In genomic region chr1:188164251-188164650, GRCm38 (mm10) we compare ENCODE assay signal across 23 mouse cellular contexts.
DNase-seq lines count a peak whose midpoint lies in the region; ATAC-seq lines count a peak whose summit lies in the region.
"Had no signal": no experiment of that assay in that cellular context is flagged by ENCODE, and none has a peak within 500 bp of the region (broad histone marks: within the 10 kb centered on the region; RNA-seq: fewer than 3 reads in every experiment).

No protein-coding gene starts in this region.

- ATAC-seq in heart, embryonic 12.5 days (ENCODE audit: insufficient number of reproducible peaks, low FRiP score), result peak; percentile 22; the same call in 1 of the 2 replicates
- ATAC-seq in megakaryocyte, adult 5-6 weeks (ENCODE audit: poor library complexity, severe bottlenecking), result no peak
- no peak for ATAC-seq in midbrain, embryonic 11.5 days (ENCODE audit: low FRiP score)
- ATAC-seq in midbrain, embryonic 13.5 days, result no peak
- no peak for ATAC-seq in erythroid progenitor cell, adult 5-6 weeks (replicated peaks; ENCODE audit: low FRiP score, poor library complexity, severe bottlenecking)
- ATAC-seq: activated CD4-positive, CD25-positive, alpha-beta regulatory T cell, adult 4 months; forebrain, embryonic 14.5 days; forebrain, embryonic 16.5 days; Patski had no signal

- no peak overlapping the region for H3K4me3 ChIP-seq in heart, embryonic 12.5 days
- no peak overlapping the region for H3K4me3 ChIP-seq in heart, embryonic 10.5 days
- peak overlapping the region; percentile 16 for H3K4me3 ChIP-seq in megakaryocyte, embryonic 14.5 days (replicated peaks)
- H3K4me3 ChIP-seq in midbrain, embryonic 11.5 days (ENCODE audit: low read depth, low read length), result no peak overlapping the region
- no peak overlapping the region for H3K4me3 ChIP-seq in midbrain, embryonic 13.5 days (replicated peaks)
- H3K4me3 ChIP-seq: embryonic facial prominence, embryonic 10.5 days; embryonic facial prominence, embryonic 12.5 days; forebrain, embryonic 10.5 days; forebrain, embryonic 12.5 days had no signal

- no peak overlapping the region for H3K27ac ChIP-seq in heart, embryonic 12.5 days (ENCODE audit: poor library complexity, severe bottlenecking)
- H3K27ac ChIP-seq in heart, embryonic 10.5 days, result no peak overlapping the region
- no peak overlapping the region for H3K27ac ChIP-seq in midbrain, embryonic 11.5 days (ENCODE audit: low read depth, low read length)
- H3K27ac ChIP-seq in midbrain, embryonic 13.5 days, result no peak overlapping the region
- H3K27ac ChIP-seq: embryonic facial prominence, embryonic 10.5 days; embryonic facial prominence, embryonic 12.5 days; forebrain, embryonic 10.5 days; forebrain, embryonic 12.5 days had no signal

- H3K4me1 ChIP-seq in heart, embryonic 12.5 days (replicated peaks), result peaks cover 31% of the 10 kb centered on the region
- H3K4me1 ChIP-seq in heart, embryonic 10.5 days, result peaks cover 23% of the 10 kb centered on the region
- H3K4me1 ChIP-seq in megakaryocyte, embryonic 14.5 days, result peaks cover 4% of the 10 kb centered on the region; the same call in 1 of the 2 replicates
- no peaks in the 10 kb centered on the region for H3K4me1 ChIP-seq in midbrain, embryonic 11.5 days (ENCODE audit: control insufficient read depth, insufficient read depth, low read length)
- peaks cover 5% of the 10 kb centered on the region; the same call in 1 of the 2 replicates for H3K4me1 ChIP-seq in midbrain, embryonic 13.5 days (replicated peaks)
- H3K4me1 ChIP-seq: embryonic facial prominence, embryonic 12.5 days; forebrain, embryonic 12.5 days had no signal

- 34% methylated on average over 6 of the region's 6 CpGs for WGBS in heart, embryonic 12.5 days
- WGBS in heart, embryonic 10.5 days, result 41% methylated on average over 6 of the region's 6 CpGs
- 63% methylated on average over 6 of the region's 6 CpGs for WGBS in midbrain, embryonic 11.5 days
- WGBS in midbrain, embryonic 13.5 days, result 57% methylated on average over 6 of the region's 6 CpGs

- no peaks in the 10 kb centered on the region for H3K36me3 ChIP-seq in heart, embryonic 12.5 days
- H3K36me3 ChIP-seq in heart, embryonic 10.5 days, result no peaks in the 10 kb centered on the region
- no peaks in the 10 kb centered on the region for H3K36me3 ChIP-seq in megakaryocyte, embryonic 14.5 days (replicated peaks; ENCODE audit: low read length)
- H3K36me3 ChIP-seq in midbrain, embryonic 11.5 days (ENCODE audit: control insufficient read depth, insufficient read depth, low read length), result no peaks in the 10 kb centered on the region
- H3K36me3 ChIP-seq in midbrain, embryonic 13.5 days, result no peaks in the 10 kb centered on the region
- H3K36me3 ChIP-seq: embryonic facial prominence, embryonic 10.5 days; embryonic facial prominence, embryonic 12.5 days; forebrain, embryonic 10.5 days; forebrain, embryonic 12.5 days had no signal

- H3K9ac ChIP-seq in heart, embryonic 12.5 days, result no peak overlapping the region
- H3K9ac ChIP-seq in midbrain, embryonic 11.5 days (ENCODE audit: low read length), result no peak overlapping the region
- no peak overlapping the region for H3K9ac ChIP-seq in midbrain, embryonic 13.5 days (replicated peaks)
- H3K9ac ChIP-seq: embryonic facial prominence, embryonic 12.5 days; forebrain, embryonic 12.5 days had no signal

- no peaks in the 10 kb centered on the region for H3K27me3 ChIP-seq in heart, embryonic 12.5 days (replicated peaks)
- no peaks in the 10 kb centered on the region for H3K27me3 ChIP-seq in heart, embryonic 10.5 days (ENCODE audit: insufficient read depth, poor library complexity, severe bottlenecking)
- H3K27me3 ChIP-seq in megakaryocyte, embryonic 14.5 days (replicated peaks), result peaks cover 3% of the 10 kb centered on the region
- no peaks in the 10 kb centered on the region for H3K27me3 ChIP-seq in midbrain, embryonic 11.5 days (ENCODE audit: control insufficient read depth, insufficient read depth, low read length)
- H3K27me3 ChIP-seq in midbrain, embryonic 13.5 days, result no peaks in the 10 kb centered on the region
- H3K27me3 ChIP-seq: embryonic facial prominence, embryonic 12.5 days; Patski had no signal

- DNase-seq in heart, embryonic 10.5 days (ENCODE audit: low spot score), result no peak
- peak; percentile 44 for DNase-seq in midbrain, embryonic 11.5 days (ENCODE audit: low spot score, missing footprints)
- DNase-seq: adrenal gland, adult 8-10 months; adrenal gland, postnatal 14 days; adrenal gland, postnatal 36 days; cerebellum, adult 11-12 months; cerebellum, adult 2 months; cerebellum, adult 9-10 months; cerebellum, postnatal 10 days; cerebellum, postnatal 25 days had no signal

- no peak overlapping the region for H3K4me2 ChIP-seq in heart, embryonic 12.5 days
- H3K4me2 ChIP-seq in midbrain, embryonic 11.5 days, result no peak overlapping the region
- H3K4me2 ChIP-seq in midbrain, embryonic 13.5 days (replicated peaks), result no peak overlapping the region
- H3K4me2 ChIP-seq: embryonic facial prominence, embryonic 12.5 days; forebrain, embryonic 12.5 days had no signal

- no peaks in the 10 kb centered on the region for H3K9me3 ChIP-seq in heart, embryonic 12.5 days (replicated peaks)
- no peaks in the 10 kb centered on the region for H3K9me3 ChIP-seq in heart, embryonic 10.5 days
- H3K9me3 ChIP-seq in megakaryocyte, embryonic 14.5 days, result 0 out of 2 replicates have a peak, but pooled peaks cover 8% of the 10 kb centered on the region
- H3K9me3 ChIP-seq in midbrain, embryonic 11.5 days (ENCODE audit: control insufficient read depth, low read length), result no peaks in the 10 kb centered on the region
- no peaks in the 10 kb centered on the region for H3K9me3 ChIP-seq in midbrain, embryonic 13.5 days
- H3K9me3 ChIP-seq: embryonic facial prominence, embryonic 10.5 days; embryonic facial prominence, embryonic 12.5 days; forebrain, embryonic 10.5 days; forebrain, embryonic 12.5 days had no signal
